Mouse (Mus musculus) cerebellum, postnatal 14 days (tissue): ENCODE data around the gene Rhobtb1.

ENCODE experiments used
- DNase-seq, 2 experiments: peaks; one replicate each; pipeline ENCODE4 v3.0.0; 2021; ENCODE audit warnings: mixed read lengths in 2 of 2

Rhobtb1 gene

GRCm38 (mm10) chr10:69211976-69212375 lies 60.7 kb downstream of the Rhobtb1 start:
- peak; percentile 28 for DNase-seq

DNA sequence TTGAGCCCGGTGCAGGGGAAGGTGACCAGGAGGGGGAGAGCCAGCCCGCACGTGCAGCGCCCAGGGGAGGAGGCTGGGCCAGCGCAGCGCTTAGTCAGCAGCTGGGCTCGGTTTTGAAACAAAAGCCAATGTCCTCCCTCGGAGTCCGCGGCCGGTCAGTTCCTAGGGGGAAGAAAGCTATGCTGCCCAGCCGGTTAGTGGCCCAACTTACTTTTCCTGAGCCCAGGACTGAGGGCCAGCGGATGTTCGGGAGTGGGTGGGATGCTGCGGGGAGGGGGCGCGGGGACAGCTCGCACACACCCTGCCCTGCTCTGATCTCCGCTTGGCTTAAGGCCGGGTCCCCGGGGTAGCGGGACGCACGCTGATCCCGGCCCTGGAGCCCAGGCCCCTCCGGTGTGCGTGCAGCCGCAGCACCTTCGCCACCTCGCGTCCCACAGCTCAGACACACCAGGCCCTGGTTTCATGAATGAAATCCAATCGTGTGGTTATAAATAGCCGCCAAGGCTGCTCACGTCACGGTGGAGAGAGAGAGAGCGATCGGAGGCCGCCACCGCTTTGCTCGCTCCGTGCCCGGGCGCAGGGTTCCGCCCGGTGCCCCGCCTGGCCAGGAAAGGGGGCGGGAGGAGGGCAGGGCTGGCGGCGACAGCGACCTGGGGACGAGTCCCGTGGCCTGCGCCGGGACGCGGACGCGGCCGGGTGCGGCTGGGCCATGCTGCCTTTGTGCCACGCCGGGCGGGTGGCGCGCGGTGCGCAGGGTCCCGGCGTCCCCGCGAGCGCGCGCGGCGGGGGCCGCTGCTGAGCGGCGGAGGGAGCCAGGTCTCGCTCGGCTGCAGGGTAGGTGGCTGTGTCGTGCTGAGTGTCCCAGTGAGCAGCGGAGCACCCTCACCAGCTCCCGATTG lies 61.6 kb downstream of the Rhobtb1 start, which contains the start of gene A930033H14Rik:
Gene A930033H14Rik (minus strand): TSS at position 557 of the 899 bp plus-strand sequence.
- DNase-seq, result peak; percentile 79 to 82

- DNase-seq, result peak; percentile 39 to 43
Measured at GRCm38 (mm10) chr10:69213451-69213877, 62.2 kb downstream of the Rhobtb1 start.

GRCm38 (mm10) chr10:69213986-69214385 lies 62.8 kb downstream of the Rhobtb1 start:
- DNase-seq, result no peak

DNA sequence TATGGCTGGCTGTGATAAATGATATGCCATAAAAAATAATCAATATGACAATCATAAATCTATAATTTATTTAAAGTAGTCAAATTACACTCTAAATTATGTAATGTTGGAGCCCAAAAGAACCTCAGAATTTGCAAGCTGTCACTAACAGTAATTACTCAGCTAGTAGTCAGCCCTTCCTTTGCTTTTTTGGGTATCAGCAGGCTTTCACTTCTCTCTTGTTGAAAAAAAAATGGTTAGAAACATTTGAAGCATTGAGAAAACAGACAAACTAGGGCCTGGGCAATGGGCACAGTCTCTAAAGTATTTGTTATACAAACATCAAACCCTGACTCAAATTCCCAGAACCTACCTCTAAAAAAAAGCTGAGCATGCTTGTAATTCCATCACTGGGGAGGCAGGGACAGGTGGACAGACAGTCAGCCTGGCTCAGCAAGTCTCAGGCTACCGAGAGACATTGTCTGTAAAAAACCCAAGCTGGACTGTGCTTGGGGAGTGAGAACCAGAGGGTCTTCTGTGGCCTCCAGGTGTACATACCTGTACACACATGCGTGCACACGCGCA lies 66.0 kb downstream of the Rhobtb1 start:
- DNase-seq, result no peak

- DNase-seq, result no peak
Measured at GRCm38 (mm10) chr10:69218458-69219288, 67.4 kb downstream of the Rhobtb1 start.

DNA sequence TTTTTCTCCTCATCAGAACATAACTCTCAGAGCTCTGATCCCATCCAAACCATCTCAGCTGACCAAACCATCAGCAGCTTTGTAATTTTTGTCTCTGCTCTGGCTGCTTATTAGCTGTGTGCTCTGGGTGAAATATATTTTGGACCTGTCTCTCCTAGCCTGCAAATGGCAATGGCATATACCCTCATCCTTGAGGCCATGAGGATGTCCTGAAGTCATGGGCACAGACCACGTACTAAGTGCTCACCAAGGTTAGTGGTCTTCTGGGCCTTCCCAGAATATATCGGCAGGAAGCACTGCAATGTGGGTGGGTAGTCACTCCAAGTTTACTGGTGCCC lies 68.0 kb downstream of the Rhobtb1 start:
- no peak for DNase-seq

GRCm38 (mm10) chr10:69220296-69220695 lies 69.1 kb downstream of the Rhobtb1 start:
- no peak for DNase-seq

- DNase-seq, result no peak
Measured at GRCm38 (mm10) chr10:69221148-69221547, 69.9 kb downstream of the Rhobtb1 start.

- DNase-seq, result no peak
Measured at GRCm38 (mm10) chr10:69221955-69222354, 70.7 kb downstream of the Rhobtb1 start.

DNA sequence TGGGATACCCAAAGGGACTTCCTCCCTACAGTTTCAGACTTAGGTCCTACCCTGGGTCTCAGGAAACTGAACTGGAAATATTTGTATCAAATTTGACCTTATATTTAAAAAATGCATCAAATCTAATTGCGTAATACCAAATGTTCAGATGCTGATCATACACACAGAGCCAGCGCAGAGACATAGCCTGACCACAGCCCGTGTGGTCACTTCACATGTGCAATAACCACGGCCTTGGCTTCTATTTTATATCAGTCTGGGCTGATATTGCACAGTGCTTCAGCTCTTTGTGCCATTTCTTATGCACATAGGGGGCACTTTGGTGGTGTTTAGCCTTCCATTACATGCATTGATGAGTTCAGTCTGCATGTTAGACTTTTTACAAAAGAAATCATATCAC lies 72.0 kb downstream of the Rhobtb1 start:
- DNase-seq, result no peak

- no peak for DNase-seq
Measured at GRCm38 (mm10) chr10:69224276-69224675, 73.0 kb downstream of the Rhobtb1 start.

DNA sequence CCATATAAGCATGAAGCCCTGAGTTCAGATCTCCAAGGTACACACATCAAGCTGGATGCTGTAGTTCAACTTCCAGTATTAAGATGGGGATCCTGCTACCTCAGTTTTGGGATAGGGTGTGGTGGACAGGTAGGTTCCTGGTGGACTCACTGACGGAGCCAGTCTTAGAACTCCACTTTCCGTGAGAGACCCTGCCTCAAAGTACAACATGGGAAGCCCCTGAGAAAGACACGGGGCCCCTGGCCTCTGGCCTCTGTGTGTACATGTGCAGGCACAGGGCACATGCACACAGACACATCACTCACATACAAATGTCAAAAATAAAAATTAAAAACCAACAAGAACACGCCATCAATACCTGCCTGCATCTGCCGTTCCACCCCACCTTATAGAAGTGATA lies 74.2 kb downstream of the Rhobtb1 start:
- DNase-seq, result no peak

GRCm38 (mm10) chr10:69225951-69226350 lies 74.7 kb downstream of the Rhobtb1 start:
- DNase-seq, result no peak

- DNase-seq, result peak; percentile 24 to 44
Measured at GRCm38 (mm10) chr10:69237185-69237584, 86.0 kb downstream of the Rhobtb1 start.

DNA sequence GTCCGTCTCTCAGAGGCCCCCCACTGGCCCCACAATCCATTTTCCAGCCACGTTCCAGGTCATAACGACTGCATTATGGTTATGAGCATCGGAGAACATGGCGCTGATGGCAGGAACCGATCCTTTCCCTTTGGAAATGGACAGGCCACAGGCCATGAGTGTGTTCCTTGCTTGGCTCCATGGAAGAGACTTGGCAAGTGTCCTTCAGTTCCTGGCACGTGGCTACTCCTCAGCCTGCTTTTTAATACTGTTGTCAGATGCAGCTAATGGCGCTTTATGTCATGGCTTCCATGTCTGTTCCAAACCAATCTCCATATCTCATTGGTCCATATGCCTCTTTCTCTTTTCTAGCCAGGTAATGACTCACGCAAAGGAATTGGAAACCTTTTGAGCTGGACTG lies 86.5 kb downstream of the Rhobtb1 start:
- DNase-seq, result peak; percentile 56 to 66

GRCm38 (mm10) chr10:69238311-69238710 lies 87.1 kb downstream of the Rhobtb1 start:
- DNase-seq, result peak; percentile 33 to 49

- DNase-seq, result no peak
Measured at GRCm38 (mm10) chr10:69240530-69240929, 89.3 kb downstream of the Rhobtb1 start.

DNA sequence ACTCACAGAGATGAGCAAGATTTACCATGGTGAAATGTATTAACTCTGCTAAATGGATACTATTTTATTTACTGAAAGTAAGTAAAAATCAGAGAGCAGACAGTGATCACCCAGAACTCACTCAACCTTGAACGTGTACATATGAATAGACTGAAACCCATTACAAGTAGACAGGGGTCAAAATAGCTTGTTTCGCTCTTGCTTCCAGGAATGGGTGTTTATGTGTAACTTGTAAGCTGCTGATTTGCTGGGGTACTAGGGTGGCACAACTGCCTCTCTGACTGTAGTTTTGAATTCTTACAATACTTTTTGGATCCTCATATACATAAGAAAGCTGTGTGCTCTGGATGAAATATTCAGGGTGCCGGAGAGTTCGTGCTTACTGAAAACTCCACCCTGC lies 93.9 kb downstream of the Rhobtb1 start:
- no peak for DNase-seq

- DNase-seq, result peak; percentile 75 to 81
Measured at GRCm38 (mm10) chr10:69245906-69246668, 94.9 kb downstream of the Rhobtb1 start.

DNA sequence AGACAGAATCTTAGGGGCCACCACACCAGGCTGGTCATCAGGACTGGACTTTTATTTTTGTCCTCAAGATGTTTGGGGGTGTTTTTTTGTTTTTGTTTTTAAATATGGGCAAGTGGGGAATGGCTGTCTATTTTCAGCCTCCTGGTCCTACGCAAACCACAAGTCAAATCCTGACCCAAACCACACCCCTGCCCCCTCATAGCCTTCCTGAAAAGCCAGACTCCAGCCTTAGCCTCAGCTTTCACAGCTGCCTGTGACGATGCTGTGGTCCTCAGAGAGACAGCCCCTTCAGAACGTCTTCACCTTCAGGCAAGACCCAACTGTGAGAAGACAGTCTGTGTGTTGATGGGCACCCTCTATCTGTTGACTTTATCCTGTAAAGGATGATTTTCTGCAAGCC lies 95.5 kb downstream of the Rhobtb1 start:
- no peak for DNase-seq

DNA sequence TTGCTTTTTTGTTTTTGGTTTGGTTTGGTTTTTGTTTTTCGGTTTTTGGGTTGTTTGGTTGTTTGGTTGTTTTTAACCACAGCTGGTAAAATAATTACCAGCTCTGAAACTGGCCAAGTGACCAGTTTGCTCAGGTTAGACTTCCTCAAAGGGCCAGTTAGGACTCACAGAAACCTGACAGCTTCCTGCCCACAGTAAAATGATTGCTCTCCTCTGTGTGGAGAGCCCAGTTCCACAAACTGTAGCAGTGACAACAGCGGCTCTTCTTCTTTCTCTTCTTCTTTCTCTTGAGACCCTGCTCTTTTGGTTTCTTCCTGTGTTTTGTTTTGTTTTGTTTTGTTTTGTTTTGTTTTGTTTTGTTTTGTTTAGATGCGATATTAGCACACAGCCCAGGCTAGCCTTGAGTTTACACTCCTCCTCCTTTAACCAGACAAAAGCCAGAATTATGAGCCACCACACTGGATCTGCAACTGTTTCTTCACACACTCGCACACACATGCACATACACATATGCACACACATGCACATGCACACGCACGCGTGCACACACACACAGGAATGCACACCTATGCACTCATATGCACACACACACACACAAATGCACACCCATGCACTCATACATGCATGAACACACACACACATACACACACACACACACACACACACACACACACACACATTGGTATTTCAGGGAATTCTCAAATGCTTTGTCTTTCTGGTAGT lies 96.2 kb downstream of the Rhobtb1 start:
- DNase-seq, result no peak
